Mouse (Mus musculus) heart, postnatal 0 days (tissue): ENCODE measurements around the gene Mpp4.

Experiments
- CTCF ChIP-seq: IDR thresholded peaks from 2 replicates; pipeline ENCODE4 v1.5.1; 2016; ENCODE audit warnings: antibody characterized with exemption, control low read depth, low read depth
- EP300 ChIP-seq: IDR thresholded peaks from 2 replicates; pipeline ENCODE4 v1.6.1; 2016; ENCODE audit warnings: antibody characterized with exemption, low read depth

DNA sequence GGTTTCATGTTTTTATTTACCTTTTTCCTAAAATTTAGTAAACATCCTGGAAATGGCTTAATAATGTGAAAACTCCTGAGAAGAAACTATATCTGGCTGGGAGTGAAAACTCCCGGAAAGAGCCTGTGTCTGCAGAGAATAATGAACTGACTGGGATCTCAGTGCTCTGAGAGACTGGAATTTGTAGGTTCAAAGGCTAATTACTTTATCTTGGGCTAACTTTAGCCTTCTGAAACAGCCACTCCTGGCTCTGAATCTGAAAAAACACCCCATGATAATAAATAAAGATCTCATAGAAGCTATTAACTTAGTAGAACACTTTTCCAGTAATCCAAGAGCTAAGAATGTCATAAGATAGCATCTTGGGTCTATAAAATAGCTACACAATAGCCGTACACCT lies 5.4 kb upstream of the Mpp4 start:
- TF ChIP-seq CTCF, result no peak
- no peak for TF ChIP-seq EP300
